Mouse (Mus musculus): Measurements from ENCODE around the gene Arl4a. TPM values are rescaled to one million over a fixed set of nuclear protein-coding genes. Genes with fewer than 3 reads are reported as not detected.

Gene Arl4a
- total RNA-seq, 2 experiments from 2014 or later, result 51.2 to 51.3 TPM

- intact Hi-C loops (cut with DNase I), result no loop called here
- peak; percentile 10 to 20 for DNase-seq (ENCODE audit: low spot score in 2 of 2)
Observed at GRCm38 (mm10) chr12:40016648-40017460, 21.0 kb downstream of the Arl4a start.

- intact Hi-C loops (cut with DNase I), result no loop called here
- DNase-seq (ENCODE audit: low spot score in 2 of 2), result no peak
Observed at GRCm38 (mm10) chr12:40016068-40016467, 21.8 kb downstream of the Arl4a start.

- no peak for DNase-seq (ENCODE audit: low spot score in 2 of 2)
- intact Hi-C loops (cut with DNase I), result no loop called here
Observed at GRCm38 (mm10) chr12:40009866-40010265, 28.0 kb downstream of the Arl4a start.

- no peak for DNase-seq (ENCODE audit: low spot score in 2 of 2)
- intact Hi-C loops (cut with DNase I), result no loop called here
Observed at GRCm38 (mm10) chr12:40008459-40008858, 29.4 kb downstream of the Arl4a start.

GRCm38 (mm10) chr12:40004766-40005165 is 33.1 kb downstream of the Arl4a start:
- intact Hi-C loops (cut with DNase I), result no loop called here
- no peak for DNase-seq (ENCODE audit: low spot score in 2 of 2)

- intact Hi-C loops (cut with DNase I), result no loop called here
- no peak for DNase-seq (ENCODE audit: low spot score in 2 of 2)
Observed at GRCm38 (mm10) chr12:39998853-39999195, 39.0 kb downstream of the Arl4a start.

GRCm38 (mm10) chr12:39998070-39998852 is 39.6 kb downstream of the Arl4a start:
- DNase-seq (ENCODE audit: low spot score in 2 of 2), result no peak
- intact Hi-C loops (cut with DNase I), result no loop called here

- no peak for DNase-seq (ENCODE audit: low spot score in 2 of 2)
Observed at GRCm38 (mm10) chr12:39997651-39998050, 40.2 kb downstream of the Arl4a start.

GRCm38 (mm10) chr12:39996015-39996414 is 41.8 kb downstream of the Arl4a start:
- intact Hi-C loops (cut with DNase I), result no loop called here
- DNase-seq (ENCODE audit: low spot score in 2 of 2), result no peak

More at GRCm38 (mm10) chr12:39997651-39998050, 40.2 kb downstream of the Arl4a start:
- intact Hi-C loops (cut with DNase I), result no loop called here

GRCm38 (mm10) chr12:39995609-39996008 is 42.2 kb downstream of the Arl4a start:
- no peak for DNase-seq (ENCODE audit: low spot score in 2 of 2)
- intact Hi-C loops (cut with DNase I), result no loop called here

GRCm38 (mm10) chr12:39992767-39993302 is 45.0 kb downstream of the Arl4a start:
- DNase-seq (ENCODE audit: low spot score in 2 of 2), result no peak
- intact Hi-C loops (cut with DNase I), result no loop called here

GRCm38 (mm10) chr12:39990830-39991780 is 46.7 kb downstream of the Arl4a start:
- no peak for DNase-seq (ENCODE audit: low spot score in 2 of 2)
- intact Hi-C loops (cut with DNase I), result no loop called here

- DNase-seq (ENCODE audit: low spot score in 2 of 2), result no peak
- intact Hi-C loops (cut with DNase I), result no loop called here
Observed at GRCm38 (mm10) chr12:39989136-39989535, 48.7 kb downstream of the Arl4a start.

GRCm38 (mm10) chr12:39987177-39987576 is 50.6 kb downstream of the Arl4a start:
- no peak for DNase-seq (ENCODE audit: low spot score in 2 of 2)
- intact Hi-C loops (cut with DNase I), result no loop called here

GRCm38 (mm10) chr12:39985639-39986038 is 52.2 kb downstream of the Arl4a start:
- intact Hi-C loops (cut with DNase I), result no loop called here
- no peak for DNase-seq (ENCODE audit: low spot score in 2 of 2)

- no peak for DNase-seq (ENCODE audit: low spot score in 2 of 2)
- intact Hi-C loops (cut with DNase I), result loop anchor here (5.0 kb wide), 1 partner anchor 58 kb away; the partner anchor contains the start of gene Arl4a
Observed at GRCm38 (mm10) chr12:39979792-39980191, 58.0 kb downstream of the Arl4a start.

GRCm38 (mm10) chr12:39979066-39979465 is 58.8 kb downstream of the Arl4a start:
- DNase-seq (ENCODE audit: low spot score in 2 of 2), result peak; percentile 54 to 60
- intact Hi-C loops (cut with DNase I), result loop anchor here (5.0 kb wide), 1 partner anchor 58 kb away; the partner anchor contains the start of gene Arl4a

GRCm38 (mm10) chr12:39977996-39978590 is 59.7 kb downstream of the Arl4a start:
- intact Hi-C loops (cut with DNase I), result loop anchor here (5.0 kb wide), 1 partner anchor 59 kb away; the partner anchor contains the start of gene Arl4a
- DNase-seq (ENCODE audit: low spot score in 2 of 2), result no peak

GRCm38 (mm10) chr12:39976426-39976825 is 61.4 kb downstream of the Arl4a start:
- DNase-seq (ENCODE audit: low spot score in 2 of 2), result no peak
- intact Hi-C loops (cut with DNase I), result loop anchor here (5.0 kb wide), 1 partner anchor 61 kb away; the partner anchor contains the start of gene Arl4a

All from left cerebral cortex, postnatal 36 days (tissue).